Mouse (Mus musculus): ENCODE results near the gene 1700029H14Rik. TPM values are rescaled to one million over a fixed set of nuclear protein-coding genes. Genes with fewer than 3 reads are reported as not detected.

1700029H14Rik gene
- total RNA-seq, 1 experiment: not detected

DNA sequence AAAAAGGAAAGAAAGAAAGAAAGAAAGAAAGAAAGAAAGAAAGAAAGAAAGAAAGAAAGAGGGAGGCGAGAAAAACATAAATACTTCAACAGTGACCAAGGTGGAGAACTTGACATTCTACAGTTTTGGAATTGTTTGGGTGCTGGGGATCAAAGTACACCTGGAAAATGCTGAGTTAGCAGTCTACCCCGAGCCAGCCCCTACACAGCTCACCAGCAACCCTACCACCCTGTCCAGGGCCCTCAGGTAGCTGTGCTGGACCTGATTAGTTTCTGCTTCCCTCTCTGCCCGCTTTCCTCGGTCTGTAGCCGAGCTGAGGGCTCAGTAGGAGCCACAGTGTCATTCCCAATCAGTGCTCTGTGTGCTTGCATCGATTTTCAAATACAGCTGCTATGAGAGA is 41.9 kb downstream of the 1700029H14Rik start:
- H3K4me3 ChIP-seq (ENCODE audit: insufficient read depth in 1 of 2, low read depth in 1 of 2, low read length in 2 of 2, poor library complexity in 1 of 2, severe bottlenecking in 1 of 2): no peak overlapping the region
- no peaks in the 10 kb centered on the region for H3K36me3 ChIP-seq (ENCODE audit: control insufficient read depth, insufficient read depth, low read length, poor library complexity, severe bottlenecking)
- H3K9ac ChIP-seq (ENCODE audit: insufficient read depth, low read depth, low read length, poor library complexity, severe bottlenecking): no peak overlapping the region
- H3K9me3 ChIP-seq (ENCODE audit: control insufficient read depth, insufficient read depth, low read depth, low read length): no peaks in the 10 kb centered on the region
- no peak for DNase-seq (ENCODE audit: low read depth, low spot score)
- TF ChIP-seq CHD2 (IDR thresholded peaks at IDR 0.05; ENCODE audit: low read depth, low read length): no peak
- TF ChIP-seq MAFK (IDR thresholded peaks at IDR 0.05; ENCODE audit: insufficient read depth, low read depth, low read length): peak; percentile 73
- in situ Hi-C loops (cut with MboI; ENCODE audit: low sequenced_read_pairs in 2 of 2, unreplicated experiment in 2 of 2): no loop called here
- no peaks in the 10 kb centered on the region for H3K4me1 ChIP-seq (ENCODE audit: control insufficient read depth in 2 of 2, insufficient read depth in 2 of 2, low read length in 2 of 2, poor library complexity in 1 of 2)
- H3K27ac ChIP-seq (ENCODE audit: insufficient read depth, low read depth, low read length, poor library complexity, severe bottlenecking): no peak overlapping the region

DNA sequence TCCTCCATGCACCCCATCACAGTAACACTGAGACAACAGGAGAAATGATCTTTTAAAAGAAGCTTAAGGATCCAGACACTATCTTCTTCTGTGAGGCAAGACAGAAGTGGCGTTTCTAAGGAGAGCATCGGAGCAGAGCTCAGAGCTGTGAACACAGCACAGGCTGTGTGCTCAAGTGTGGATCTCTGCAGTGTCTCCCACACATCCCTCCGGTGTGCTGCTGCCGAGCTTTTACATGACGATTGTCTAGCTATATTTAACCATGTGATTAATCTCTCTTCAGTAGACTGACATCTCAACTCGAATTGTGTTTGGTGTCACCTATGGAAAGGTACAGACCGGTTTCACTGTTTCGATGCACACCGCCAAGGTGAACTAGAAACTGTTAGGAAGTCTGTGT is 42.8 kb downstream of the 1700029H14Rik start:
- Histone ChIP-seq H3K9me3 (ENCODE audit: control insufficient read depth, insufficient read depth, low read depth, low read length) (no peaks in the 10 kb centered on the region), H3K36me3 (ENCODE audit: control insufficient read depth, insufficient read depth, low read length, poor library complexity, severe bottlenecking) (no peaks in the 10 kb centered on the region), H3K4me3 (ENCODE audit: insufficient read depth in 1 of 2, low read depth in 1 of 2, low read length in 2 of 2, poor library complexity in 1 of 2, severe bottlenecking in 1 of 2) (no peak overlapping the region), H3K9ac (ENCODE audit: insufficient read depth, low read depth, low read length, poor library complexity, severe bottlenecking) (no peak overlapping the region), H3K27ac (ENCODE audit: insufficient read depth, low read depth, low read length, poor library complexity, severe bottlenecking) (no peak overlapping the region), H3K4me1 (ENCODE audit: control insufficient read depth in 2 of 2, insufficient read depth in 2 of 2, low read length in 2 of 2, poor library complexity in 1 of 2) (no peaks in the 10 kb centered on the region)
- in situ Hi-C loops (cut with MboI; ENCODE audit: low sequenced_read_pairs in 2 of 2, unreplicated experiment in 2 of 2): no loop called here
- no peak for TF ChIP-seq ZC3H11A (IDR thresholded peaks at IDR 0.05; ENCODE audit: borderline replicate concordance, low read depth, low read length)
- TF ChIP-seq ZNF384 (IDR thresholded peaks at IDR 0.05; ENCODE audit: low read depth, low read length): no peak
- no peak for TF ChIP-seq HCFC1 (IDR thresholded peaks at IDR 0.05; ENCODE audit: borderline replicate concordance, insufficient read depth, low read length)
- no peak for TF ChIP-seq MAFK (IDR thresholded peaks at IDR 0.05; ENCODE audit: insufficient read depth, low read depth, low read length)
- TF ChIP-seq CHD2 (IDR thresholded peaks at IDR 0.05; ENCODE audit: low read depth, low read length): no peak
- no peak for DNase-seq (ENCODE audit: low read depth, low spot score)

DNA sequence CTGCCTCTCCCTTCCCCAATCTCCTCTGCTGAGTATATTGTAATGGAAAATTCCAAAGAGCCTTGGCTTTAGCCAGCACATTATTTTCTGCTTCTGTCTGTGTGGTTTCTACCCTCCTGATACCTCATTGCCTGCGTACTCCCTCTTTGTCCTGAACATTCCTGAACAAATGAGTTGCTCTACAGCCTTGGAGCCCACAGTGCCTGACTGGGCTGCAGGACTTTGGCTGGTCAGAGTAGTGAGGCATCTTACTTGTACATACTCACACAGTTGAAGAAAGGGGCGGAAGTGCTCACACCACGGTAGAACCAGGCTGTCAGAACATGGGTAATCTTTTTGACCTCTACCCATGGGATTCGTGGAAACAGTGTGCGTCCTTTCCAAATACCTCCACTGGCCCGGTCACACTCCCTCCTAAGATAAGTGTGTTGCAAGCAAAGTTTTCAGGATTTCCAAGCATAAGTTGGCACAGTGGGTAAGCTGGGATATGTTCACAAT is 44.9 kb downstream of the 1700029H14Rik start:
- no peak overlapping the region for H3K27ac ChIP-seq (ENCODE audit: insufficient read depth, low read depth, low read length, poor library complexity, severe bottlenecking)
- no peaks in the 10 kb centered on the region for H3K36me3 ChIP-seq (ENCODE audit: control insufficient read depth, insufficient read depth, low read length, poor library complexity, severe bottlenecking)
- in situ Hi-C loops (cut with MboI; ENCODE audit: low sequenced_read_pairs in 2 of 2, unreplicated experiment in 2 of 2): no loop called here
- H3K9me3 ChIP-seq (ENCODE audit: control insufficient read depth, insufficient read depth, low read depth, low read length): no peaks in the 10 kb centered on the region
- H3K9ac ChIP-seq (ENCODE audit: insufficient read depth, low read depth, low read length, poor library complexity, severe bottlenecking): no peak overlapping the region
- H3K4me3 ChIP-seq (ENCODE audit: insufficient read depth in 1 of 2, low read depth in 1 of 2, low read length in 2 of 2, poor library complexity in 1 of 2, severe bottlenecking in 1 of 2): no peak overlapping the region
- TF ChIP-seq ZNF384 (IDR thresholded peaks at IDR 0.05; ENCODE audit: low read depth, low read length) (no peak), MAFK (IDR thresholded peaks at IDR 0.05; ENCODE audit: insufficient read depth, low read depth, low read length) (no peak), CHD2 (IDR thresholded peaks at IDR 0.05; ENCODE audit: low read depth, low read length) (no peak), HCFC1 (IDR thresholded peaks at IDR 0.05; ENCODE audit: borderline replicate concordance, insufficient read depth, low read length) (no peak), ZC3H11A (IDR thresholded peaks at IDR 0.05; ENCODE audit: borderline replicate concordance, low read depth, low read length) (no peak)
- DNase-seq (ENCODE audit: low read depth, low spot score): no peak
- H3K4me1 ChIP-seq (ENCODE audit: control insufficient read depth in 2 of 2, insufficient read depth in 2 of 2, low read length in 2 of 2, poor library complexity in 1 of 2): no peaks in the 10 kb centered on the region

DNA sequence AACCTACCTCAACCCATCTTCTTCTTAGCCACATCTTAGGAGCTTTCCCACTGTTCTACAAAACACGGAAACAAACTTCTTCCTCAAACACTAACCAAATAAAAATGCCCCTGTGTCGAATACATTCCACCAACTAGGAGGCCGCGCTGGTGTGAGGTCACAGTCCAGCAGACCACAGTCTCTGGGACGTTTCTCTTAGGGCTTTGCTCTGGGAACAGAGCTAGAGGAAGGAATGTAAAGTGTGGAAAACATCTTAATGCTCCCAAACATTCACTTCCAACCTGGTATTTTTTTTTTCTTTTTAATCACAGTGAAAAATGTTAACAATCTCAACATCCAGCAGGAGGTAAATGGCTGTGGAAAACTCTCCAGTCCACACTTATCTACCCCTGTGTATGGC is 45.5 kb downstream of the 1700029H14Rik start:
- no peaks in the 10 kb centered on the region for H3K4me1 ChIP-seq (ENCODE audit: control insufficient read depth in 2 of 2, insufficient read depth in 2 of 2, low read length in 2 of 2, poor library complexity in 1 of 2)
- in situ Hi-C loops (cut with MboI; ENCODE audit: low sequenced_read_pairs in 2 of 2, unreplicated experiment in 2 of 2): no loop called here
- no peak for TF ChIP-seq ZNF384 (IDR thresholded peaks at IDR 0.05; ENCODE audit: low read depth, low read length)
- no peak for TF ChIP-seq CHD2 (IDR thresholded peaks at IDR 0.05; ENCODE audit: low read depth, low read length)
- no peak for TF ChIP-seq HCFC1 (IDR thresholded peaks at IDR 0.05; ENCODE audit: borderline replicate concordance, insufficient read depth, low read length)
- no peak for TF ChIP-seq MAFK (IDR thresholded peaks at IDR 0.05; ENCODE audit: insufficient read depth, low read depth, low read length)
- no peak for TF ChIP-seq ZC3H11A (IDR thresholded peaks at IDR 0.05; ENCODE audit: borderline replicate concordance, low read depth, low read length)
- no peaks in the 10 kb centered on the region for H3K9me3 ChIP-seq (ENCODE audit: control insufficient read depth, insufficient read depth, low read depth, low read length)
- H3K27ac ChIP-seq (ENCODE audit: insufficient read depth, low read depth, low read length, poor library complexity, severe bottlenecking): no peak overlapping the region
- DNase-seq (ENCODE audit: low read depth, low spot score): no peak
- no peak overlapping the region for H3K4me3 ChIP-seq (ENCODE audit: insufficient read depth in 1 of 2, low read depth in 1 of 2, low read length in 2 of 2, poor library complexity in 1 of 2, severe bottlenecking in 1 of 2)
- H3K36me3 ChIP-seq (ENCODE audit: control insufficient read depth, insufficient read depth, low read length, poor library complexity, severe bottlenecking): no peaks in the 10 kb centered on the region
- no peak overlapping the region for H3K9ac ChIP-seq (ENCODE audit: insufficient read depth, low read depth, low read length, poor library complexity, severe bottlenecking)

DNA sequence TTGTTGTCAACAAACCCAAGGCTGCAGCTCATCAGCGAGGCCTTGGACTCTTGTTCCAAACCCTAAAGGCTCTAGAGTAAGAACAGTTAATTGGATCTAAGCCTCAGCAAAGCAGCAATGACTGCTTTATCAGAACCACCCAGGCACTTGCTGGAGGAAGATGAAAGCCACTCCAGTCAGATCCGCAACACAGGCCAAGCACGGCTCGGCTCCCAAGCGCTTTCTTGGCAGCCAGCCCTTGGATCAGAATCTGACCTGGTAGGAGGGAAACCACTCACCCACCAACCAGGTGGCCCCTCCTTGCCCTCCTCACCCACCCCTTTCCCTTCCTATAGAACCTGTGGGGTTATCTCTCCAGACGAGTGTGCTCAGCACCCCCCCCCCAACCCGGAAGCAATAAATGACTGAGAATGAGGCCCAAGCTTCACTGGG is 46.2 kb downstream of the 1700029H14Rik start:
- H3K4me1 ChIP-seq (ENCODE audit: control insufficient read depth in 2 of 2, insufficient read depth in 2 of 2, low read length in 2 of 2, poor library complexity in 1 of 2): no peaks in the 10 kb centered on the region
- in situ Hi-C loops (cut with MboI; ENCODE audit: low sequenced_read_pairs in 2 of 2, unreplicated experiment in 2 of 2): no loop called here
- TF ChIP-seq ZNF384 (IDR thresholded peaks at IDR 0.05; ENCODE audit: low read depth, low read length): no peak
- TF ChIP-seq MAFK (IDR thresholded peaks at IDR 0.05; ENCODE audit: insufficient read depth, low read depth, low read length): no peak
- no peak for TF ChIP-seq HCFC1 (IDR thresholded peaks at IDR 0.05; ENCODE audit: borderline replicate concordance, insufficient read depth, low read length)
- no peak for TF ChIP-seq CHD2 (IDR thresholded peaks at IDR 0.05; ENCODE audit: low read depth, low read length)
- no peak for TF ChIP-seq ZC3H11A (IDR thresholded peaks at IDR 0.05; ENCODE audit: borderline replicate concordance, low read depth, low read length)

More for the DNA sequence above, 46.2 kb downstream of the 1700029H14Rik start:
- no peak overlapping the region for H3K4me3 ChIP-seq (ENCODE audit: insufficient read depth in 1 of 2, low read depth in 1 of 2, low read length in 2 of 2, poor library complexity in 1 of 2, severe bottlenecking in 1 of 2)
- H3K27ac ChIP-seq (ENCODE audit: insufficient read depth, low read depth, low read length, poor library complexity, severe bottlenecking): no peak overlapping the region
- no peaks in the 10 kb centered on the region for H3K36me3 ChIP-seq (ENCODE audit: control insufficient read depth, insufficient read depth, low read length, poor library complexity, severe bottlenecking)
- no peaks in the 10 kb centered on the region for H3K9me3 ChIP-seq (ENCODE audit: control insufficient read depth, insufficient read depth, low read depth, low read length)
- DNase-seq (ENCODE audit: low read depth, low spot score): no peak
- H3K9ac ChIP-seq (ENCODE audit: insufficient read depth, low read depth, low read length, poor library complexity, severe bottlenecking): no peak overlapping the region

All from ES-E14 (cell line).